Mouse (Mus musculus) adrenal gland, postnatal 4 days (tissue): Measurements from ENCODE around the gene Fam169b. TPM values are rescaled to one million over a fixed set of nuclear protein-coding genes. Genes with fewer than 3 reads are reported as not detected.
"Not testable (repeated sequence)": the region's sequence is repeated elsewhere in the genome, so short reads cannot be mapped to it uniquely, and the experiment has no call there.

Source experiments
- DNase-seq, 2 experiments: peaks; one replicate each; pipeline ENCODE4 v3.0.0; 2021 to 2022; ENCODE audit warnings: low spot score in 2 of 2, mixed read lengths in 2 of 2
- total RNA-seq, 2 experiments: library from RNA; stranded (reverse); gene quantifications; 2 replicates each; pipeline ENCODE4 v1.2.3; 2021

Gene Fam169b
- total RNA-seq, 2 experiments from 2014 or later: 0.22 to 1.1 TPM

DNA sequence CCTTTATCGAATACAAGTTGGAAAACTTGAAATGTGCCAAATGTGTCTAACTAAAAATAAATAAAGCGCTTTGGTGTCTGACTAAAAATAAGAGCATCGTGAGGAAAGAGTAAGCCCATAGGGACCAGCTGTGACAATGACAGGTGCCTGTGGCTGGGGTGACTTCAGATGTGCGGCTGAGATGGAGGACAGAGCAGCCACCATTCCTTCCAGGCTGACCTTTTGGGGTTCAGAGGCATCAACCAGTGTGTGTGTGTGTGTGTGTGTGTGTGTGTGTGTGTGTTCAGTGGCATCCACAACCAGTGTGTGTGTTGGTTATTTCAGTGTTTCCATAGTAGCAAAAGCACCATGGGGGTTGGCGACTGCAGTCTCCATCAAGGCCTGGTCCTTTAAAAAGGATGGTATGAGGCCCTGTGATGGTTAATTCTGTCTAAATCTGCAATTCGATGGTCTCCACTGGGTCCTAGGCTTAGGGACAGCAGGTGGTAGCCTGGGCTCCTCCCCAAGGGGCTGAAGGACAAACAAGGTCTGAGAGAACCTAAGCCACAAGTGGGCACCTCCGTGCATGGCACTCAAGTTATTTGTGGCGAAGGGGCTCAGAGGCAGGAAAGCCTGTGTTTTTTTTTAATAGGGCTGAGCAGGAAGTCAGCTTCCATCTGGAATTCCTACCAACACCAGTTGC, 10.2 kb upstream of the Fam169b start:
- no peak for DNase-seq

DNA sequence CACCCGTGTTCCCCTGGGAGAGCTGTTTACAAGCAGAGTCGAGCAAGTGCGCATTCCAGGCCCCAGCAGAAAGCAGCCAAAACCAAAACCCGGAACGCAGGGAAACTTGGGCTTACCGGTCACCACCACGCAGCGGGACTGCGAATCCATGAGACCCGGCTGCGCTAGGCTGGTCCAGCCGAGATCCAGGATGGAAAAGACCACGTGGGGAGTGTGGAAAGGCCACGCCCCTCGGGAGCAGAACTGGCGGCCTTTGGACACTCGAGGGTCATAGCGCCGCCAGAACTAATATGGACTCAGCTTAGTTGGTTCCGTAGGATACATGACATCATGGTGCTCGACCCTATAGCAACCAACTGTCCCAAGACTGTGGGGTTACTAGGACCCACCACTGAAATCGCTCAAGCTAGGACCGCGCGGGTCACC, 9.6 kb upstream of the Fam169b start, which contains the start of gene Pgpep1l:
Pgpep1l (minus strand) TSS at position 206 of the 426 bp plus-strand sequence.
- DNase-seq: no peak

DNA sequence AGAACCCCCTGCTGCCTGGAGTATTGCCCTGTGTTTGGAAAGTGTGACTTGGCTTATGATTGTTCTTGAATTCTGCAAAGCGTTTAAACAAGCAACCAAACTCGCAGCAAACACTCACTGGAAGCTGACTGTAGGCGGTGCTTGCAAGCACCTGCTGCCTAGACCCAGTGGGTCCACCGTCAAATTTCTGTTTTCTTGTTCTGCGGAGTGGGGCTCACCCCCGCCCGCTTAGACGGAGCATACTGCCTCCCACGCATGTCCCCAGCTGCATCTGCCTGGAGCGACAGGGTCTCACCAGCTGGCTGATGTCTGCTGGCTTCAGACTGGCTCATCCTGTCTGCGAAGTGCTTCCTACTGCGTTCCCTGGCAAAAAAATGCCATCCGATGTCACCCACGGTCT, 9.1 kb upstream of the Fam169b start:
- DNase-seq: no peak

DNA sequence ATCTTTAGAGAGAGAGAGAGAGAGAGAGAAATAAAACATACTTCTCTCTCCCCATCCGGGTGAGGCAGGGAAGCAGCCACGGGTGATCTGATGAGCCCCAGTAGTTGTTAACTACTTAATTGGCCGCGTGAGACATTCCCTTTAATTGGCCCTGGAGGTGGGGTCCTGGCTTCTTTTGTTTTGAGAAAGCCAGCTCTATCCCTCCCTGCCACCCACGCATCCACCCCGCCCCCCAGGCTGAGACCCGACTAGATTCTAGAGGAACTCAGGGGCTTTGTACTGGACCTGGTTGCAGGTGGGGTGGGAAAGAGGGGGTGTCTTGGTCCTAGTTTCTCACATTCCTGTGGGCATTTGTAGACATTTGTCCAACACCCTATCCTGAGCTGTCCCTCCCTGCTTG, 8.2 kb upstream of the Fam169b start:
- DNase-seq: no peak

DNA sequence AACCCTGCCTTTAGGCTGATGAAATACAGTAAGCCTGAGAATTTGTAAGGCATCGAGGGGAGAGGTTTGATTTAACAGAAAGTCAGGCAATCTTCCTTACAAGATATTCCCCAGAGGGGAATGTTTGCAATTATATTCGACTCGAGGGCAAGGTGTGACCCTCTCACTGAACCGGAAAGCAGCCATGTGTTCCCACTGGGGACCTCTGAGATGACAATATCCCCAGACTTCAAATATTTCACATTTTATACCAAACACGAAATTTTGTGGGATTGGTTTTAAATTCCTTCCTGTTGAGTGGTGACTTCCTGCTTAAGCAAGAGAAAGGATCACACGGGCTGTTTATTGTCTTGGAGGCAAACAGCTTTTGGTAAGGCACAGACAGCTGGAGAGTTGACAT, 6.9 kb upstream of the Fam169b start:
- DNase-seq: no peak

DNA sequence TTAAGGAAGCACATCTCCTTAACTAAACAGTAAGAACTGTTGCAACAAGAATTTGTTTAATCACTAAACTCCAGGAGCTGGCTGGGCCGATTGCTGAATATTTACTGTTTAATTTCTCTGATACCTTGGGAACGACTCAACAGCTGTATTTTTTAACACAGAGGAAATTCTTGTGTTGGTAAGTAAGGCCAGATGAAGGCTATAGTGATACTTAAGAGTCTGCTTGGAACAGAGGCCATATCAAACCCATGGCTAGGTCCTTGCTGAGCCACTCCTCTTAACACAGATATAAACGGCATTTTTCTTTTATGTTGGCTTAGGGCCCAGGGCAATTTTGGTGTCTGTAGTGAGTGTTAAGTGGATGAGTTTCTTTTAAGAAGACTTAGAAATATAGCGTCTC, 3.1 kb upstream of the Fam169b start:
- no peak for DNase-seq

DNA sequence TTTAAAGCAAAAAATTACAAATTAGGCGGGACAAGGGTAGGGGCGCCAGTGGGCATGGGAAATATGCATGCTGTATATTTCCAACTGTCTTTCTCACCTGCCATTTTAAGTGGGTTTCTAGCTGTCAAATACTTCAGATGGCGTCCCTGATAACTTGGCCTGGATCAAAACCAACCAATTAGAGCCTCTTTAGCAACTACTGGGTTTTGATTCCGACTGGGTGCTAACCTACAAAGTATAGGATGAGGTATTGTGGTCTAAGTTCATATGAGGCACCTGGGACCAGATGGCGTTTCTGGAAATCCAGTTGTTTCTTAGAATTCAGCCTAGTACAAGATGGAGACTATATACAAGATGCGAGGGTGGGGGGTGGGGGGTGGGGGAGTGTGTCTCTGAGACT, 1.8 kb upstream of the Fam169b start:
- no peak for DNase-seq

DNA sequence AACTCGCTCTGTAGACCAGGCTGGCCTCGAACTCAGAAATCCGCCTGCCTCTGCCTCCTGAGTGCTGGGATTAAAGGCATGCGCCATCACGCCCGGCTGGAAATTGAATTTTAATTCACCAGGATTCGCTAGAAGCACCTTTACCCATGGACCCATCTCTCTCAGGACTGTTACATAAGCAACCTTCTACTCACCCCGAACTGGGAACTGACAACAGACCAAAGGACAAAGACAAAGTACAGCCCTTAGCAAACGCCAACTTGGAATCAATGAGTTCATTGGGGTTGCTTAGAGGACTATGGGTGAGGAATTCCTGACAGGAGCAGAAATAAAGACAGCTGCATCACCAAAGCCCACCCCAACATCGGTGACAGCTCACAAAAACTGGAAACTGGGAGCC, 1.0 kb upstream of the Fam169b start:
- no peak for DNase-seq

DNA sequence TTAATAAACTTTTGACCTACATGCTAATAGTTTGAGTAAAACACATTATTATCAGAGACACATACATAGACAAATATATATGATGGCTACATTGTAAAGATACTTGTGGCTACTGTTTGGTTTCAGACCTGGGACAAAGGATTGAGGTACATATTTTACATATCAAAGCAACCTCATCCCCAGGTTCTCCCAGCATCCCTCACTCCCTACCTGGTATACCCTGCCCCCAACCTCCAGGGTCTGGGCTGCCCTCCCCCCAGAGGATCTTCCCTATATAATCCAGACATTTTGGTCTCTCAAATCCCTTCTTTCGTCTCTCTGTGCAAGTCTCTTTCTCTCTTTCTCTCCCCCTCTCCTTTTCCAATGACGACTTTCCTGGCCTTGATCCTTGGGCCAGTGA, 579 bp downstream of the Fam169b start:
- no peak for DNase-seq

DNA sequence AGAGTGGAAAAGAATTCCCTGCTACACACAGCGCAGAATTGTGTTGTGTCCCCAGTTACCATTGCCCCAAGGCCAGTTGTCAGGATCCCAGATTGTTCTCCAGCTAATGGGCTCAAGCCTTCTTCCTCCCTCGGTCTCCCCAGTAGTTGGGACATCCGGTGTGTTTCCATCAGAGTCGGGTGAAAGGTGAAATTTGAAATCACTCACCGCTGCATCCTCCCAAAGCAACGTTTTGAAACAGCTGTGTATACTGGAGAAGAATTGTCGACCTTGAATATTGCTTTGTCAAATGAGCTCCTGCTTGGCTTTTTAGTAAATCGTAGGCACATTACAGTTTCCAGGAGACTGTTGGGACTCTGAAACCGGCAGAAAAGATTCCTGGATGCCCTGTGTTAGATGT, 1.3 kb downstream of the Fam169b start:
- no peak for DNase-seq

DNA sequence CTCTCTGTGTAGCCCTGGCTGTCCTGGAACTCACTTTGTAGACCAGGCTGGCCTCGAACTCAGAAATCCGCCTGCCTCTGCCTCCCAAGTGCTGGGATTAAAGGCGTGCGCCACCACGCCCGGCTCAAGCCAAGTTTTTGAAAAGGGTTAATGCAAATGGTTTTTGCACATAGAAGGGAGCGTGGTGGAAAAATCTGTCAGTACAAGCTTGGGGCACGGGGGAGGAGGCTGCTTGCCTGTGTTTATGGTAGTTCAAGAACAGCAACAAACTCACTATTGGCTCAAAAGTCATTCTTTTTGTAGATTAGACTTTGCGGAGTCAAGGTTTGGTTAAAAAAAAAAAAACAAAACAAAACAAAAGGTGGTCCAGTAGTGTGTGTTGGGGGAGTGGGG, 1.8 kb downstream of the Fam169b start:
- DNase-seq: not testable (repeated sequence)

DNA sequence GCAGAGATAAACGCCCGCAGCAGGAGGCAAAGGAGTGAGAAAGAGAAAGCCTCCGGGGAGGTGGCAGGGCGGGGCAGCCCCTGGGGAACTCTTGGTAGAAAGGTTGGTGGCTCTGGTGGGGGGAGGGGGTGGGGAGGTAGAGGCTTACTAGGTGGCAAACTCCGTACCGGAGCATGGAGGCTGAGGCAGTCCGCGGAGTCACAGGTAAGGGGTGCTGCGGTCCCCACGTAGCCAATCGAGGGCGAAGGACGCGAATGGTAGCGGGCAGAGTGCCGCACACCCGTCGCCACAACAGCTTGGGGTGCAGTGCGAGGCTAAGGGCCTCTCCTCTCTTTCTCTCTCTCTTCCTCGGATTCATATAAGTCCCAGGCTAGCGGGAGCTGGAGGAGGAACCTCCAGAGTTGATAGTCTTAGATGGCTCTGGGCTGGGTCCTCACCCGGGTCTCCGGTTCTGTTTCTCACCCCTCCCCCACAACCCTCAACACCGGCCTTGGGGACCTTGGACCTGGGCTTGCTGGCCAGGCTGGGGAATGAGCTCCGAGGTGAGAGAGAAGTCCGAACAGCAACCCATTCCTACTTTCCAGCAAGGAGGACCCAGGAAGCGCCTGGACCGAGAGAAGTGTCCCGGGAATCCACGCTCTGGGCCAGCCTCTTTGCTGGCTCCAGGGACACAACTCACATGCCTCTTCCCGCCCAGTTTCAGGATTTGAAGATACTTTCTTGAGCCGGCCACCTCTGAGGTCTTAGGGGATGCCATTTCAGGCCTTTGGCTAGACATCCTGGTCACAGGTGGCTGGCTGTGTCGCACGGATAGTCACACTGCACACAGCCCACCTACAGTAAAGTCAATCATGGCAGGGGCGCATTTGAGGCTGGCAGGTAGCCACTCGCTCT, 2.4 kb downstream of the Fam169b start:
- DNase-seq: no peak

DNA sequence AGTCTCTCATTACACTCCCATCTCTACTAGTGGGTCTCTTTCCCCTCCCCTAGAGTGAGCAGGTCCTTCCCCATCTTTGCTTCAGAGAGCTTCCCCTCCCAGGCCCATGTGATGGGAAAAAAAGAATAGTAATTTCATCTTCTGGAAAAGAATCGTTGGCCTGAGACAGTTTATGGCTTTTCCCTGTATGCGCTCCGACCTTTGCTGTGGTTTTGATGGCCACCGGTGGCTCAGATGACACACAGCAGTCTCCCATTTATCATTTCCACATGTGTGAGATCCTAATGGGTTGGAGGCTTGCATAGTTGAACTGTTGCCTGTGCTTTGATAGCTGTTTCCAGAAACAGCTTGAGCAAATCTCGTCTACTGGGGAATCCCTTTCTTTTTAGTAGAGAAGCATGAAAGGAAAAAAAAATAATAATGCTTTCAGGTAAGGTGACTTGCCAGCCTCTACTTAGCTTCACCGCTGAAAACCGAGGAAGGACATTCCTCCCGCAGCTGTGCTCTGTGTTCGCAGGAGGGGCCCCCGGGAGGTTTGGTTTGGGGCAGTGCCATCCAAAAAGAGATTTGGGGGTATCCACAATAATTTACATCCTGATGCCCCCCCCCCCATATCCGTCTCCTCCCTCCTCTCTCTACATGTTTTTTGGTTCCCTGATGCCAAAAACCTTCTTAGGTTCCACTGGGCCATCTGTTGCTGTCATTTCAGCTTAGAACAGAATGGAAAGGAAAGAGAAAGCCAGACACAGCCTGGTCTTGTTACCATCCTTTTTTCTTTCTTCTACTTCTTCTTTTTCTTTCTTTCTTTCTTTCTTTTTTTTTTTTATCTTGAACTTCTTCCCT, 3.6 kb downstream of the Fam169b start:
- DNase-seq: no peak

DNA sequence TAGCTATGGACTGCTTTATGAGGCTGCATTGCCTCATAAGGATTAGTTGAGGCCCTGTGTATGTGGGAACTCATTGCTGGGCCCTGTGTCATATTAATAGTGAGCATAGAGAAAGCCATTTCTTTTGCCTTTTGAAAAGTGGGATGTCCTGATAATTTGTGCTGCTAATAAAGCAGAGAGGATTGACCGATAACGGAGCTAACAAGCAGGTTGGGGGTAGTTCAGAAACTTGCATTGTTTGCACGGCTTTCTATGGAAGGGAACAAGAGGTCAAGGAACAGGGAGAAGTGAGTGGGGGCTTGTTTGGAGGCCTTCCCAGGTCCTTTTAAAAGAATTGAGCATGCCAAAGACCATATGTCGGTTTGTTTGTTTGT, 4.2 kb downstream of the Fam169b start:
- no peak for DNase-seq

DNA sequence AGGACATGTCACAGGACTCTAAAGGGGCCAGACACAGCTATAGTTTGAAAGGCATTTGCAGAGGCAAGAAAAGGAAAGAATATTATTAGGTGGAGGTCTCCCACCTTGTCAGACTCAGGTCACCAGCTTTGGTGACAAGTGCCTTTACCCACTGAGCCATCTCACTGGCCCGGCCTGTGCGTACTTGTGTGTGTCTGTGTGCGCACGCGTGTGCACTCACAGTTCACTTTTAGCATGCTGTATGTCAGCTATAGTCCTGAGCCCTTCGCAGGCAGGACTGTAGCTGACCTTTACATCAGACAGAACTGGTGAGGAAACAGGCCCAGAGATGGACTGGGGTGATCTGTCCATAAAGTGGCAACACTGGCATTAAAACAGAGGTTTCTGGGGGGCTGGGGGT, 4.7 kb downstream of the Fam169b start:
- no peak for DNase-seq

DNA sequence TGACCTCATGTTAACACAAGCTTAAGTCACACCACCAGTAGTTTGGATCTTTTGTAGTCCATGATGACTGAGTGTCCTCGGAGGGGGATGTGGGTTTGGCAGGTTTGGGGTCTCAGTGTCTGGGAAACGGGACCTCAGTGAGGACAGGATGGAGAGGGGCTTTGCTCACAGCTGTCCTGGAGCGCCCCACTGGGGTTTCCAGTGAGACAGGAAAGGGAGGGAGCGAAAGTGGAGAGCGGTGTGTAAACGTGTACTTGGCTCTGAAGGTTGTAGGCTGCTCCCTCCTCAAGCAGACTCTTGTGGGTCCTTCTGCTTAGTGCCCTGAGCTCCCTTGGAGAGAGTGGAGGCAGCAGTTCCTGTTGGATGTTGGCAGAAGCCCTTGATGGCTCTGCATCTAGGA, 5.3 kb downstream of the Fam169b start:
- DNase-seq: no peak

DNA sequence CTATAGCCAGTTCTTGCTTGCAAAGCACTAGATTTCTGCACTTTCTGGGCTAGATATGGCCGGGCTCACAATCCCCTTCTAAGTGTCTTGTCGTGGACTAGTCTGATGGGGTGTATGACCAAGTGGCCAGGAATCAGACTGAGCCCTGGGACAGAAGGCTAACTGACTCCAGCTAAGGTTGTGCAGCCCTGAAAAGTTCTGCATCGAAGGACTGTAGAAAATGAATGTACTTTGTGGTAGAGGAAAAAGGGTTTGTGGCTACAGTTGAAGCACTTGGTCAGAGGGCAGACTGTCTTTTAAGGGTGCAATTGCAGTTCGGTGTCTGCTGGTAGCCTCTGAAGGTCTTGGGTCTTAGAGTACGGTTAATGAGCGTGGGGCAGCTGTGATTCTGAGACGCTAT, 5.8 kb downstream of the Fam169b start:
- DNase-seq: no peak

DNA sequence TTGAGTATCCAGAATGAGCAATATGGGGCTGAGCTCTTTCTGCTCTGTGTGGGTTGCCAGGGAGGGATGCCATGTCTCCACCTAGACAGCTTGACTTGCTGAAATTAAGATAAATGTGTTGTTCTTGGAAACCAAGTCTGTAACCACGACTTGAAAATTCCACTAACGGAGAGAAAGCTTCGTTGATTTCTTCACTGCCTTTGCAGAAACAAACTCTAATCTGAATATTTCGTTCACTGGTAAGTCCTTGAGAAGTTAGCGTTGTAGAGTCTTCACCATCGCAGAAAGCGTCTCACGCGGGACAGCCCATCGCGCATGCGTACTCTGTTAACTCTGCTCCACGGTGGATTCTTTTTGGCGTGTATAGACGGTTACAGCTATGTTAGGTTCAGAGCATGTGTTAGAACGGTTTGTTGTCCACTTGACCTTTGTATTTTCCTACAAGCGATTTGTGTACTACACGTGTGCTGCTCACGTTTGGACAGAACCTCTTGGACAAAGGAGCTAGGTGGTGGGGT, 6.8 kb downstream of the Fam169b start:
- DNase-seq: no peak

DNA sequence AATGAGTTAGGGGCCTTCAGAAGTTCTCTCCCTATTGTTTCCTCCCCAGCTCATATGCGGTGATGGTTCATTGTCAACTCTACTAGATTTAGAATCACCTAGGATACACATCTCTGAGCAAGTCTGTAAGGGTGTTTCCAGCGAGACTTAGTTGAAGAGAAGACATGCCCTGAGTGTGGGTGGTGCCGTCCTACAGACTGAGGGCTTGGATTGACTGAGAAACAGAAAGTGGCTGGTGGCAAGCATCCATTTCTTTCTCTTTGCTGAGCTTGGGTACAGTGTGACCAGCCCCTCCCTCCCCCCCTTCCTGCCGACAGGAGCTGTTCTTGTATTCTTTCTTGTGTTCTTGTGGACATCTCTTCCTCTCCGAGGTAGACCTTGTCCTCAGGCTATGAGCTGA, 7.7 kb downstream of the Fam169b start:
- DNase-seq: no peak

DNA sequence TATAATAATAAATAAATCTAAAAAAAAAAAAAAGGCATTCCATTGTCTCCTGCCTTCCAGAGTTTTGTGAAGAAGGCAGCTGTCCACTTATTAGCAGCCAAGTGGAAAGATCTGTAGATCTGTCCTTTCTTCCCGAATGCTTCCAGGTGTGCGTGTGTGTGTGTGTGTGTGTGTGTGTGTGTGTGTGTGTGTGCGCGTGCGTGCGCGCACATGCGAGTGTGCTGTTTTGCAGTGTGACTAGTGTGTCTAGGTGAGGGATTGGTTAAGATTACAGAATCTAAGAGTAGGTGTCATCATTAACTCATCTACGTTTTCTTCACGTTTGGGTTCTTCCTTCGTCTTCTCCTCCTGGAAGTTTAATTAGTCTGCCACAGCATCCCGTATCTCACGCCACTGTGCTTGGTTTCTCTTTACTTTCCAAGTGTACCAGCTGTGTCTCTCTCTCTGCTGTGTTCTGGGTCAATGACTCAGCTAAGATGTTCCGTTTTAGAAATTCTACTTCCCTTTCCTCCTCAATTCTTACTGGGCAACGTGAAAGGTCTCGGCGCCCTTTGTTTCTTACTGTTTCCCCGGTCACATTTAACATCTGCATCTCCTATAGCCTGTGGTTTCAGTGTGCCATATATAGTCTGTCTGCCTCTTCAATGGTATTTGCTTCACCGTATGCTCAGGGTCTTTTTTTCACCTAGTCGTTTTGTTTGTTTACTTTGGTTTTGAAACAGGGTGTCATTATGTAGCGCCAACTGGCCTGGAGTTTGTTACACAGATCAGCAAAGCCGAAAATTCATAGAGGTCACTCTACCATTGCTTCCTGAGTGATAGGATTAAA, 8.9 kb downstream of the Fam169b start:
- DNase-seq: no peak

DNA sequence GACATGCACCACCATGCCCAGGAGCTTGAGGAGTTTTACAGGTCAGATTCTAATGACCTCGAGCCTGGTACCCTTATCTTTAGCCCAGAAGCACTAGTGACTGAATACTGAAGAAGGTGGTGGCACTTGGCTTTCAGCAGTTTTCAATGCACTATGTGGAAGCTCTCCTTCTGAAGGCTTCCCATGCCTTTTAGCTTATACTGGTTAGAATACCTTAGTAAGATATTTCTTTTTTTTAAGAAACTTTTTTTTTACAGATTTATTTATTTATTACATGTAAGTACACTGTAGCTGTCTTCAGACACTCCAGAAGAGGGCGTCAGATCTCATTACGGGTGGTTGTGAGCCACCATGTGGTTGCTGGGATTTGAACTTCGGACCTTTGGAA, 9.5 kb downstream of the Fam169b start:
- DNase-seq: not testable (repeated sequence)
